Mouse (Mus musculus): ENCODE measurements at regions not wholly inside any gene's neighbourhood (a gene's known extent, or its start where the extent isn't known, plus 50 kb on each side); places are given as distances from the start of the nearest gene placed in this dataset.
"Not testable (repeated sequence)": the region's sequence is repeated elsewhere in the genome, so short reads cannot be mapped to it uniquely, and the experiment has no call there.

DNA sequence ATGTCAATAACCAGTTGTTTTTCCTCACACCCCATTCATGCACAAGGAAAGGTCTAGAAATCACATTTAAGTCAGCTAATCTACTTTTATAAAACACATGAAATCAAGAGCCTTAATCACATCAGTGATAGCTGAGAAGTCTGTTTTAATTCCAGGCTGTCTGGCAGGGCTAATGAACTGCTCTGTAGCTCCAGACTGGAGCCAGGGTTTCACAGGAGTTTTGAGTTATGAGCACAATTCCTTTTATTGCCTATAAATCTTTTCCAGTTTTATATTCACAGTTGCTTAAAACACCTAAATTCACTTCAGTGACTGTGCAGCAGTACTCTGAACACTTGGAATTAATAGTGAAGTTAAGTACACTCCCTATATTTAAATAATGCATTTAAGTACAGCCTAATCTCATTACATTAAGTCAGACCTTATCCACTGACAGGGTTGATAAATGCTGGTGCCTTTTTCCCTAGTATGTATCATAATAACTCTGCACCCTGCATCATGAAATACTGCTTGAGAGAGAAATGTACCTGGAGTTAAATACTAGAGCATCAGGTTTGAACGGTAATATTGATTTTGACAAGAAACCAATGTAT lies 198.6 kb upstream of the Gria4 start:
- H3K4me2 ChIP-seq (replicated peaks; ENCODE audit: low read depth, low read length, severe bottlenecking): no peak overlapping the region
- no peaks in the 10 kb centered on the region for H3K4me1 ChIP-seq (ENCODE audit: control insufficient read depth, insufficient read depth, low read length)
- ATAC-seq (ENCODE audit: low FRiP score, low read depth): no peak
- no peaks in the 10 kb centered on the region for H3K9me3 ChIP-seq (ENCODE audit: control insufficient read depth, low read length)
- no peak overlapping the region for H3K9ac ChIP-seq (ENCODE audit: low read depth, low read length, severe bottlenecking)
- no peaks in the 10 kb centered on the region for H3K27me3 ChIP-seq (ENCODE audit: control insufficient read depth, insufficient read depth, low read length)
- DNase-seq (ENCODE audit: low spot score): peak; percentile 12
- no peak overlapping the region for H3K4me3 ChIP-seq (replicated peaks; ENCODE audit: low read length)
- H3K36me3 ChIP-seq (ENCODE audit: control insufficient read depth, insufficient read depth, low read length): no peaks in the 10 kb centered on the region
- no peak overlapping the region for H3K27ac ChIP-seq (replicated peaks; ENCODE audit: low read depth, low read length)
- no peak for TF ChIP-seq POLR2A (IDR thresholded peaks at IDR 0.05; ENCODE audit: borderline replicate concordance, extremely low read depth, insufficient read depth, insufficient read length)
- 48% methylated on average over 1 of the region's 1 CpGs for WGBS

DNA sequence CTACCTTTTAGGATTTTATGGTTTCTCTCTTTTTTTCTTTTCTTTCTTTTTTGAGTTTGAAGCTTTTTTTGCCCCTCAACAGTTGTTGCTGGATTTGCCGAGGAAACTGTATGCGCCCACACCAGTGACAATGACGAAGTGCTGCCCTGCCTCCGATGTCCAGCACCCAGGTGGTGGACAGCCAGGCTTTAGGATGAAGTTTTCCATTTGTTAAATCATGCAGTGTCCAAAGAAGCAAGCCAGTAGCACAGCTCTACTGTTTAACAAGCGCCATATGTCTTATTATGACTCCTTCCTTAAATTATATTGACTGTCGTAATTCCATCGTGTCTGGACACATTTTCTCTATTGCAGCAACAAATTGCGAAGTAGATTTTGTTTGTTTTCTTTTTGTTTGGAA lies 183.4 kb upstream of the Gria4 start:
- not testable (repeated sequence) for H3K9ac ChIP-seq (ENCODE audit: low read depth, low read length, severe bottlenecking); H3K9me3 ChIP-seq (ENCODE audit: control insufficient read depth, low read length)
- WGBS: 34% methylated on average over 8 of the region's 8 CpGs

DNA sequence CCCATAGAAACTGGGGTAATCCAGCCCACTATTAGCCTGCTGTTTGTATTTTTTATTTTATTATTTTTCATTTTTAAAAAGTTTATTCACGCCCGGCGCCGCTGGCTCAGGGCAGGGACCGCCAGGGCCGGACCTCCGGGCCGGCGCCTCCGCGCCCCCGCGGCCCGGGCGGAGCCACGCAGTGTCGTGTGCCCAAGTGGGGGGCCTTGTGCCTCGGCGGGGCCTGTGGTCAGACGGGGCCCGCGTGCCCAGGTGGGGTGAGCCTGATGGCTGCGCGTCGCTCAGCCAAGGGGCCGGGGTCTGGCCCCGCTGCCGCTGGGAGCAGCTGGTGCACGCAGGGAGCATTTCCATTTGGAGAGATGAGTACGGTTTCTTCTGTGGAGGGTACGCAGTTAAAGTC lies 181.5 kb upstream of the Gria4 start:
- H3K9ac ChIP-seq (ENCODE audit: low read depth, low read length, severe bottlenecking): no peak overlapping the region
- no peak for TF ChIP-seq POLR2A (IDR thresholded peaks at IDR 0.05; ENCODE audit: borderline replicate concordance, extremely low read depth, insufficient read depth, insufficient read length)
- WGBS: 91% methylated on average over 31 of the region's 31 CpGs
- no peak overlapping the region for H3K4me2 ChIP-seq (replicated peaks; ENCODE audit: low read depth, low read length, severe bottlenecking)
- 0 out of 2 replicates have a peak, but pooled peaks cover 4% of the 10 kb centered on the region for H3K9me3 ChIP-seq (ENCODE audit: control insufficient read depth, low read length)
- H3K27ac ChIP-seq (replicated peaks; ENCODE audit: low read depth, low read length): no peak overlapping the region
- no peaks in the 10 kb centered on the region for H3K4me1 ChIP-seq (ENCODE audit: control insufficient read depth, insufficient read depth, low read length)
- no peaks in the 10 kb centered on the region for H3K27me3 ChIP-seq (ENCODE audit: control insufficient read depth, insufficient read depth, low read length)
- DNase-seq (ENCODE audit: low spot score): no peak
- H3K4me3 ChIP-seq (replicated peaks; ENCODE audit: low read length): no peak overlapping the region
- no peaks in the 10 kb centered on the region for H3K36me3 ChIP-seq (ENCODE audit: control insufficient read depth, insufficient read depth, low read length)
- no peak for ATAC-seq (ENCODE audit: low FRiP score, low read depth)

More for the DNA sequence above, 183.4 kb upstream of the Gria4 start:
- not testable (repeated sequence) for H3K27ac ChIP-seq (replicated peaks; ENCODE audit: low read depth, low read length); H3K4me2 ChIP-seq (replicated peaks; ENCODE audit: low read depth, low read length, severe bottlenecking); H3K27me3 ChIP-seq (ENCODE audit: control insufficient read depth, insufficient read depth, low read length); H3K36me3 ChIP-seq (ENCODE audit: control insufficient read depth, insufficient read depth, low read length); DNase-seq (ENCODE audit: low spot score); ATAC-seq (ENCODE audit: low FRiP score, low read depth); H3K4me3 ChIP-seq (replicated peaks; ENCODE audit: low read length); H3K4me1 ChIP-seq (ENCODE audit: control insufficient read depth, insufficient read depth, low read length)

DNA sequence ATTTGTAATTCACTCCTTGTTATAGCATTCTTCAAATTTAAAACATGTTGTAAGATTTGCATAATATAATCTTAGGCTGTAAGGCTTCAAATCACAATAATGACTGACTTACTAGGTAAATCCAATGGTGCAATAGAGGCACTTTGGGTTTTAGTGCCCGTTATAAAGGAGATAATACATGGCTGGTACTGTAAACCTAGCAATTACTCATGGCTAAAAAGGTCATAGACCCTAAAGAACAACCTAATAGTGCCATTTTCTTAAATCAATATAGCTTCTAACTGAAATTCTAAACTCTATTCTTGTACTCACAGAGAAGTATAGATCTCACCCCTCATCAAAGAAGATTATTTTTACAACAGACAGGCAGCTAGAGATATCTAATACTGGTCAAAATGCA lies 179.0 kb upstream of the Gria4 start:
- H3K9ac ChIP-seq (ENCODE audit: low read depth, low read length, severe bottlenecking): no peak overlapping the region
- no peak for TF ChIP-seq POLR2A (IDR thresholded peaks at IDR 0.05; ENCODE audit: borderline replicate concordance, extremely low read depth, insufficient read depth, insufficient read length)
- DNase-seq (ENCODE audit: low spot score): no peak
- no peak overlapping the region for H3K4me2 ChIP-seq (replicated peaks; ENCODE audit: low read depth, low read length, severe bottlenecking)
- 65% methylated on average over 1 of the region's 1 CpGs for WGBS
- H3K4me1 ChIP-seq (ENCODE audit: control insufficient read depth, insufficient read depth, low read length): no peaks in the 10 kb centered on the region
- ATAC-seq (ENCODE audit: low FRiP score, low read depth): no peak
- no peak overlapping the region for H3K4me3 ChIP-seq (replicated peaks; ENCODE audit: low read length)
- no peak overlapping the region for H3K27ac ChIP-seq (replicated peaks; ENCODE audit: low read depth, low read length)
- no peaks in the 10 kb centered on the region for H3K27me3 ChIP-seq (ENCODE audit: control insufficient read depth, insufficient read depth, low read length)
- 0 out of 2 replicates have a peak, but pooled peaks cover 4% of the 10 kb centered on the region for H3K9me3 ChIP-seq (ENCODE audit: control insufficient read depth, low read length)
- H3K36me3 ChIP-seq (ENCODE audit: control insufficient read depth, insufficient read depth, low read length): no peaks in the 10 kb centered on the region

DNA sequence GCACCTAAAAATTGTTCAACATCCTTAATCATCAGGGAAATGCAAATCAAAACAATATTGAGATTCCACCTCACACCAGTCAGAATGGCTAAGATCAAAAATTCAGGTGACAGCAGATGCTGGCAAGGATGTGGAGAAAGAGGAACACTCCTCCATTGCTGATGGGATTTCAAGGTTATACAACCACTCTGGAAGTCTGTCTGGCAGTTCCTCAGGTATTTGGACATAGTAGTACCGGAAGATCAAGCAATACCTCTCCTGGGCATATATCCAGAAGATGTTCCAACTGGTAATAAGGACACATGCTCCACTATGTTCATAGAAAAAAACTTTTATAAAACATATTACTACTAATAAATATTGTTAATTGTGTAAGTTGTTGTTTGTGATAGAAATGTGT lies 135.8 kb upstream of the Gria4 start:
- ATAC-seq (ENCODE audit: low FRiP score, low read depth); H3K9me3 ChIP-seq (ENCODE audit: control insufficient read depth, low read length); H3K36me3 ChIP-seq (ENCODE audit: control insufficient read depth, insufficient read depth, low read length); H3K9ac ChIP-seq (ENCODE audit: low read depth, low read length, severe bottlenecking); H3K27me3 ChIP-seq (ENCODE audit: control insufficient read depth, insufficient read depth, low read length); DNase-seq (ENCODE audit: low spot score); H3K4me2 ChIP-seq (replicated peaks; ENCODE audit: low read depth, low read length, severe bottlenecking); H3K4me1 ChIP-seq (ENCODE audit: control insufficient read depth, insufficient read depth, low read length); H3K27ac ChIP-seq (replicated peaks; ENCODE audit: low read depth, low read length); H3K4me3 ChIP-seq (replicated peaks; ENCODE audit: low read length): not testable (repeated sequence)
- 90% methylated on average over 1 of the region's 1 CpGs for WGBS

DNA sequence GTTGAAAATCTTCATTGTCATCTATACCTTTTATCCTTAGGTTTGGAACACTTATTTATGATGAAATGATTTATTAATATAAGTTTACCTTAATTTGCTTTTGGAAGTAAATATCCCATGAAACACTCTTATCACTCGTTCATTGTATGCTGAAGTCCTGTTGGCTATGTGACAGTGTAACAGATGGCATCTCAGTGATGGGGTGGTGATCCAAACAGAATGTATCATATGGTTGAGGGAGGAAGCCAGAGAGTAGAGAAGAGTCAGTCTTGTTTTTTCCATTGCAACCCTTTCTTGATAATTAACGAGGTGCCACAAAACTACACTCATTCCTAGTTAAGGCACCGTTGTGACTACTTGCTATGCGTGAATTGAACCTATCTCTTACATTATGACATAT lies 134.3 kb upstream of the Gria4 start:
- no peak overlapping the region for H3K9ac ChIP-seq (ENCODE audit: low read depth, low read length, severe bottlenecking)
- H3K27me3 ChIP-seq (ENCODE audit: control insufficient read depth, insufficient read depth, low read length): no peaks in the 10 kb centered on the region
- no peak overlapping the region for H3K27ac ChIP-seq (replicated peaks; ENCODE audit: low read depth, low read length)
- no peaks in the 10 kb centered on the region for H3K9me3 ChIP-seq (ENCODE audit: control insufficient read depth, low read length)
- no peak for TF ChIP-seq POLR2A (IDR thresholded peaks at IDR 0.05; ENCODE audit: borderline replicate concordance, extremely low read depth, insufficient read depth, insufficient read length)
- no peaks in the 10 kb centered on the region for H3K36me3 ChIP-seq (ENCODE audit: control insufficient read depth, insufficient read depth, low read length)
- 88% methylated on average over 4 of the region's 4 CpGs for WGBS
- no peak overlapping the region for H3K4me3 ChIP-seq (replicated peaks; ENCODE audit: low read length)
- no peak overlapping the region for H3K4me2 ChIP-seq (replicated peaks; ENCODE audit: low read depth, low read length, severe bottlenecking)
- no peak for DNase-seq (ENCODE audit: low spot score)
- H3K4me1 ChIP-seq (ENCODE audit: control insufficient read depth, insufficient read depth, low read length): no peaks in the 10 kb centered on the region
- ATAC-seq (ENCODE audit: low FRiP score, low read depth): no peak

Data from limb, embryonic 14.5 days (tissue).